Mouse (Mus musculus): ENCODE data around the gene Gnb1l.

GRCm38 (mm10) chr16:18490894-18491293, 7.6 kb upstream of the Gnb1l start:
- no peak for TF ChIP-seq CTCF (IDR thresholded peaks at IDR 0.05; ENCODE audit: control insufficient read depth, insufficient read depth, low read length)
- TF ChIP-seq POLR2A (IDR thresholded peaks at IDR 0.05; ENCODE audit: borderline replicate concordance, control insufficient read depth, low read depth, low read length) = no peak

Data from bone marrow, adult 2 months (tissue).